Mouse (Mus musculus) kidney, adult 2 months (tissue): ENCODE measurements around the gene Lypd3. TPM values are rescaled to one million over a fixed set of nuclear protein-coding genes. Genes with fewer than 3 reads are reported as not detected.

ENCODE experiments used
- DNase-seq: peaks from one replicate; pipeline ENCODE4 v3.0.0; 2021
- H3K27ac ChIP-seq: fragments of 200-500 bp; 2 replicates; pipeline ENCODE4 v1.5.1; 2012; ENCODE audit warnings: low read depth, low read length, control low read depth, inconsistent platforms; ENCODE audit not compliant: insufficient read depth
- H3K27me3 ChIP-seq: fragments of 200-500 bp; replicated peaks from 2 replicates; pipeline ENCODE4 v1.6.1; 2012; ENCODE audit warnings: mild to moderate bottlenecking, moderate library complexity, low read length, inconsistent platforms; ENCODE audit not compliant: control insufficient read depth, insufficient read depth
- H3K36me3 ChIP-seq: fragments of 200-500 bp; 2 replicates; pipeline ENCODE4 v1.6.1; 2012; ENCODE audit warnings: mild to moderate bottlenecking, moderate library complexity, low read length, inconsistent platforms; ENCODE audit not compliant: control insufficient read depth, insufficient read depth
- H3K4me1 ChIP-seq: fragments of 200-500 bp; 2 replicates; pipeline ENCODE4 v1.6.1; 2011; ENCODE audit warnings: low read length; ENCODE audit not compliant: control insufficient read depth, insufficient read depth
- H3K4me3 ChIP-seq: fragments of 200-500 bp; 2 replicates; pipeline ENCODE4 v1.5.1; 2011; ENCODE audit warnings: mild to moderate bottlenecking, low read depth, low read length, control low read depth; ENCODE audit not compliant: insufficient read depth
- CTCF ChIP-seq: fragments of 200-500 bp; conservative IDR thresholded peaks from 2 replicates; pipeline ENCODE4 v1.5.1; 2011; ENCODE audit warnings: low read depth, mild to moderate bottlenecking, control low read depth, low read length, moderate library complexity, mixed read lengths; ENCODE audit not compliant: insufficient read depth, insufficient read length
- POLR2A ChIP-seq: fragments of 200-500 bp; IDR thresholded peaks from one replicate; pipeline ENCODE4 v1.6.1; 2011; ENCODE audit warnings: low read depth, low read length, control low read depth
- WGBS: fragments of 180-500 bp; shearing (Covaris S2); methylation state at CpG from one replicate; pipeline ENCODE4 v1.1.7; 2018; 5-methylcytosine and 5-hydroxymethylcytosine counted together
- polyA plus RNA-seq: library from polyadenylated mRNA; depleted of rRNA; stranded (reverse); fragments of >200 nt; gene quantifications from 2 replicates; pipeline ENCODE4 v1.2.3, GENCODE M21; 2012

The Lypd3 gene
- polyA plus RNA-seq, 1 experiment, result 0.06 TPM

DNA sequence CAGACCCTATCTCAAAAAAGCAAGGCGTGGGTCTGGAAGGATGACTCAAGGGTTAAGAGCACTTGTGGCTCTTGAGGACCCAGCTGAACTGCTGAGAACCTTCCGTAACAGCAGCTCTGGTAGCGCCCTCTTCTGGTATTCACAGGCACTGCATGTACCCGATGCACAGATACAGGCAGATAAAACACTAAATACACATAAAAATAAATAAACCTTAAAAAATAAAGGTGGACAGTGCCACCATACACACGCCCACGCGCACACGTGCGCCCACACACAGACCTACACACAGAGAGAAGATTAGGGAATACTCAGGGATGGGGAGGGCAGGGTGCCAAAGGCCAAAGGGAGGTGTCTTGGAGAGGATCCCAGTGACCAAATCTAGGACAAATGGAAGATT is 6.1 kb downstream of the Lypd3 start:
- H3K4me3 ChIP-seq, result no peak overlapping the region
- H3K4me1 ChIP-seq, result no peaks in the 10 kb centered on the region
- DNase-seq, result peak; percentile 68
- no peak for TF ChIP-seq POLR2A
- TF ChIP-seq CTCF, result peak; percentile 80
- H3K27ac ChIP-seq, result no peak overlapping the region
- WGBS, result 10% methylated on average over 9 of the region's 9 CpGs
- no peaks in the 10 kb centered on the region for H3K36me3 ChIP-seq
- no peaks in the 10 kb centered on the region; the same call in 1 of the 2 replicates for H3K27me3 ChIP-seq

DNA sequence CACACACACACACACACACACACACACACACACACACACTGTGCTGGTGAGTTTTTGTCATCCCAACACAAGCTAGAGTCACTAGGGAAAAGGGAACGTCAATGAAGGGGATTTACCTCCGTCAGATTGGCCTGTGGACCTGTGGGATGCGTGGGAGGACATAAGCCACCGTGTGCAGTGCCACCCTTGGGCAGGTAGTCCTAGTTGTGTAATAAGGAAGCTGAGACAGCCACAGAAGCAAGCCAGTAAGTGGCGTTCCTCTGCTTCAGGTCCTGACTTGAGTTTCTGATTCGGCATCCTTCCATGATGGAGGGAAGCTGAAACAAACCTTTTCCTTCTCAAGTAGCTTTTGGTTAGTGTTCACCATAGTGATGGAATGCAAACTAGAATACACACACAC is 8.1 kb downstream of the Lypd3 start:
- Histone ChIP-seq H3K27ac (no peak overlapping the region), H3K27me3 (no peaks in the 10 kb centered on the region; the same call in 1 of the 2 replicates), H3K4me1 (no peaks in the 10 kb centered on the region), H3K4me3 (no peak overlapping the region), H3K36me3 (no peaks in the 10 kb centered on the region)
- 72% methylated on average over 6 of the region's 6 CpGs for WGBS
- no peak for TF ChIP-seq POLR2A
- TF ChIP-seq CTCF, result no peak
- DNase-seq, result no peak

DNA sequence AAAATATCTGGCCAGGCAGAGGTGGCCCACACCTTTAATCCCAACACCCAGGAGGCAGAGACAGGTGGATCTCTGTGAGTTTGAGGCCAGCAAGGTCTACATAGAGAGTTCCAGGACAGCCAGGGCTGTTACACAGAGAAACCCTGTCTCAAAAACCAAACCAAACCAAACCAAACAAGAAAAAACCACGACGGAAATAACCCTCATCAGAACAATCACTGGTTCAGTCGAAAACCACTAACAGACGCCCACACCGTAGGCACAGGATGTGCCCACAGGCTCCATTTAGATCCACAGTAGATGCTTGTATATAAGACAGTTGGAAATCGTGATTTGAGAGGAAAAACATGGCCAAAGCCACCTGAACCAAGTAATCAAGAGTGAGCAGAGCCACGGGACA is 8.6 kb downstream of the Lypd3 start:
- H3K4me1 ChIP-seq, result no peaks in the 10 kb centered on the region
- H3K4me3 ChIP-seq, result no peak overlapping the region
- no peak overlapping the region for H3K27ac ChIP-seq
- WGBS, result 72% methylated on average over 7 of the region's 7 CpGs
- H3K36me3 ChIP-seq, result no peaks in the 10 kb centered on the region
- no peaks in the 10 kb centered on the region; the same call in 1 of the 2 replicates for H3K27me3 ChIP-seq
- DNase-seq, result no peak
- TF ChIP-seq CTCF, result no peak
- no peak for TF ChIP-seq POLR2A

DNA sequence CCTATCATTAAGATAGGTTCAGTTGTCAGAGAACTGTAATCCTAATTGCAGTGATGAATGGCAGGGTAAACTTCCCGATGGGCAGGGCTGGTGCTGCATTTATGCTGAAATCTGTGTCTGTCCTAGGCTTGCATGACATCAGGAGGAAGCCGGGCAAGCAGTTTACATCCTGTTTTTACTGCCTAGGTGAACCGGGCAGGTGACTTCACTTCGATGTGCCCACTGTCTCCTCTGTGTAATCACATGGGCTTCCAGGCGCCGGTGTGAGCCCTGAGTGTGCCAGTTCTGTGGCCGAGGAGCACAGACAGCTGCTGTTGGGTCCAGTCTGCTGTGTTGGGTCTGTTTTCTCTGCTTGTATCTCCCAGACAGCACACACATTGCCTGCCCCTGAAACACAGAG is 10.1 kb downstream of the Lypd3 start:
- 69% methylated on average over 7 of the region's 7 CpGs for WGBS
- Histone ChIP-seq H3K27ac (no peak overlapping the region), H3K36me3 (no peaks in the 10 kb centered on the region), H3K27me3 (no peaks in the 10 kb centered on the region), H3K4me1 (no peaks in the 10 kb centered on the region), H3K4me3 (no peak overlapping the region)
- TF ChIP-seq CTCF (no peak), POLR2A (no peak)
- DNase-seq, result no peak

DNA sequence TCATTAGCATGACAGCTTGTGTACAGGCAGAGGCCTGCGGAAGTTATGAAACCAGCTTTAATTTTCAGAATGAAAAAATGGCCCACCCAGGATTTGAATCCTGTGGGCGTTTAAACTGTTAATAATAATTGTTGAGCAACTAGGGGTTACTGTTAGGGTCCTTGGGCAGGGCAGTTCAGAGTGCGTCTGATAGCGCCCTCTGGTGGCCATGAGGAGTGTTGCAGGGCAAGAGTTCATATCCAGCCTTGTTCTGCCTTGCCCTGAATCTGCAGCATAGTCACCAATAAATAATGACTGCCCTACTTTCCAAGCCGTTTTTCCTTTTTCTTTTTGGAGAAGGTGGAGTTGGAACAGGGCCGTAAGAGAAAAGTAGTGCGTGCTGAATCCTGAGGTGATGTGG is 17.3 kb downstream of the Lypd3 start:
- WGBS, result 16% methylated on average over 7 of the region's 7 CpGs
- DNase-seq, result peak; percentile 78
- no peak overlapping the region for H3K27ac ChIP-seq
- H3K27me3 ChIP-seq, result no peaks in the 10 kb centered on the region
- no peaks in the 10 kb centered on the region for H3K36me3 ChIP-seq
- no peaks in the 10 kb centered on the region; the same call in 1 of the 2 replicates for H3K4me1 ChIP-seq
- TF ChIP-seq CTCF, result peak; percentile 92
- TF ChIP-seq POLR2A, result no peak
- no peak overlapping the region for H3K4me3 ChIP-seq

- no peak for DNase-seq
- Histone ChIP-seq H3K36me3 (no peaks in the 10 kb centered on the region), H3K4me1 (no peaks in the 10 kb centered on the region), H3K27me3 (no peaks in the 10 kb centered on the region), H3K4me3 (no peak overlapping the region), H3K27ac (no peak overlapping the region)
- no peak for TF ChIP-seq POLR2A
- TF ChIP-seq CTCF, result no peak
- 46% methylated on average over 12 of the region's 12 CpGs for WGBS
Observed at GRCm38 (mm10) chr7:24659737-24660357, 23.5 kb downstream of the Lypd3 start.

DNA sequence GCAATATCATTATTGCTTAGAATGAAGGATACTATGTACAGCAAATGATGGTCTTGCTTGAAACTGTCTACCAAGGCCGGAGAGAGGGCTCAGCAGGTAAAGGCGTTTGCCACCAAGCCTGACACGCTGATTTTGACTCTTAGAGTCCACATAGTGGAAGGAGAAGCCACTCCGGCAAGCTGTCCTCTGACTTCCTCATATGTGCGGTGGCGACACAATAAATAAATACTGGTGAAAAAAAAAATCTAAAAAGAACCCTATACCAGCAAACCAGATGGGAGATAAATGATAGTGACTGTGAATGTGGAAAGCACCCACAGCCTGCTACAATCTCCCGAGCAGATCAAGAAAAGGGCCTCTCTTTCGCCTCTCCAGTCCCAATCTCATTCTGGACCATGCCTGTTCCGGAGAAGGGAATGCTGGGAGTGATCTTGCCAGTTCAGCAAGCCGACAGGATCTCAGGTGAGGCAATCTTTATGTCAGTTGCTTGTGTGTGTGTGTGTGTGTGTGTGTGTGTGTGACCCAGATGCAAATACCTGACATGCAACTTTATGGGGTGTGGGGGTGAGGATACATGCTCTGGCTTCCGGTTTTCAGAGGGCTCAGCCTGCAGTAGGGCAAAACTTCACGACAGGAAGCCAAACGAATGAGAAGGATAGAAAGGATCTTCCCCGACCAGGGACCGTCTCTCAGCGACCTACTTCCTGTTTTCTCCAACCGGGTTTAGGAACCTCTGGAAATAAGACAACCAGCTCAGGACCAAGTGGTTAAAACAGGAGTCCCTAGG is 25.0 kb downstream of the Lypd3 start:
- no peaks in the 10 kb centered on the region for H3K4me1 ChIP-seq
- 54% methylated on average over 17 of the region's 17 CpGs for WGBS
- no peak overlapping the region for H3K27ac ChIP-seq
- TF ChIP-seq CTCF (no peak), POLR2A (no peak)
- no peak for DNase-seq
- no peaks in the 10 kb centered on the region for H3K27me3 ChIP-seq
- no peak overlapping the region for H3K4me3 ChIP-seq
- no peaks in the 10 kb centered on the region for H3K36me3 ChIP-seq
